Mouse (Mus musculus): Measurements from ENCODE around the gene Safb2. TPM values are rescaled to one million over a fixed set of nuclear protein-coding genes. Genes with fewer than 3 reads are reported as not detected.

Safb2 gene
- polyA plus RNA-seq, 1 experiment from 2014 or later, result 43.5 TPM

GRCm38 (mm10) chr17:56547116-56547845 lies 37.1 kb downstream of the Safb2 start:
- no peak for ATAC-seq (ENCODE audit: insufficient number of reproducible peaks, insufficient read depth, low FRiP score, low read depth)

GRCm38 (mm10) chr17:56546576-56546975 lies 37.8 kb downstream of the Safb2 start:
- Histone ChIP-seq H3K27ac (replicated peaks in 1 of 2; ENCODE audit: control insufficient read depth in 1 of 2, insufficient read depth in 1 of 2, low read depth in 2 of 2, low read length in 2 of 2) (no peak overlapping the region), H3K9me3 (ENCODE audit: control insufficient read depth, low read length) (no peaks in the 10 kb centered on the region), H3K27me3 (ENCODE audit: control insufficient read depth, insufficient read depth, low read length) (no peaks in the 10 kb centered on the region), H3K4me2 (ENCODE audit: low read length) (no peak overlapping the region), H3K4me3 (ENCODE audit: control insufficient read depth in 1 of 2, insufficient read depth in 1 of 2, low read depth in 1 of 2, low read length in 2 of 2) (no peak overlapping the region), H3K36me3 (ENCODE audit: control insufficient read depth, insufficient read depth, low read length) (no peaks in the 10 kb centered on the region), H3K9ac (ENCODE audit: low read length) (no peak overlapping the region), H3K4me1 (ENCODE audit: control insufficient read depth in 2 of 2, insufficient read depth in 2 of 2, low read length in 2 of 2) (peaks cover 2 to 5% of the 10 kb centered on the region in 2 experiments; a peak in 2 of 4 replicates)
- ATAC-seq (ENCODE audit: insufficient number of reproducible peaks, insufficient read depth, low FRiP score, low read depth), result no peak
- WGBS, result 83% methylated on average over 5 of the region's 5 CpGs

More at GRCm38 (mm10) chr17:56547116-56547845, 37.1 kb downstream of the Safb2 start:
- H3K27me3 ChIP-seq (ENCODE audit: control insufficient read depth, insufficient read depth, low read length), result no peaks in the 10 kb centered on the region
- no peak overlapping the region for H3K4me3 ChIP-seq (ENCODE audit: control insufficient read depth in 1 of 2, insufficient read depth in 1 of 2, low read depth in 1 of 2, low read length in 2 of 2)
- no peaks in the 10 kb centered on the region for H3K9me3 ChIP-seq (ENCODE audit: control insufficient read depth, low read length)
- no peak overlapping the region for H3K27ac ChIP-seq (replicated peaks in 1 of 2; ENCODE audit: control insufficient read depth in 1 of 2, insufficient read depth in 1 of 2, low read depth in 2 of 2, low read length in 2 of 2)
- H3K4me1 ChIP-seq (ENCODE audit: control insufficient read depth in 2 of 2, insufficient read depth in 2 of 2, low read length in 2 of 2), result peaks cover 2 to 5% of the 10 kb centered on the region in 2 experiments; a peak in 2 of 4 replicates
- H3K36me3 ChIP-seq (ENCODE audit: control insufficient read depth, insufficient read depth, low read length), result no peaks in the 10 kb centered on the region
- H3K9ac ChIP-seq (ENCODE audit: low read length), result no peak overlapping the region
- no peak overlapping the region for H3K4me2 ChIP-seq (ENCODE audit: low read length)
- 56% methylated on average over 17 of the region's 17 CpGs for WGBS

- Histone ChIP-seq H3K27ac (replicated peaks in 1 of 2; ENCODE audit: control insufficient read depth in 1 of 2, insufficient read depth in 1 of 2, low read depth in 2 of 2, low read length in 2 of 2) (no peak overlapping the region), H3K9me3 (ENCODE audit: control insufficient read depth, low read length) (no peaks in the 10 kb centered on the region), H3K4me2 (ENCODE audit: low read length) (no peak overlapping the region), H3K4me3 (ENCODE audit: control insufficient read depth in 1 of 2, insufficient read depth in 1 of 2, low read depth in 1 of 2, low read length in 2 of 2) (no peak overlapping the region), H3K36me3 (ENCODE audit: control insufficient read depth, insufficient read depth, low read length) (no peaks in the 10 kb centered on the region), H3K4me1 (ENCODE audit: control insufficient read depth in 2 of 2, insufficient read depth in 2 of 2, low read length in 2 of 2) (peaks cover 2 to 5% of the 10 kb centered on the region in 2 experiments; a peak in 2 of 4 replicates), H3K27me3 (ENCODE audit: control insufficient read depth, insufficient read depth, low read length) (no peaks in the 10 kb centered on the region), H3K9ac (ENCODE audit: low read length) (no peak overlapping the region)
- ATAC-seq (ENCODE audit: insufficient number of reproducible peaks, insufficient read depth, low FRiP score, low read depth), result no peak
- 70% methylated on average over 1 of the region's 1 CpGs for WGBS
Measured at GRCm38 (mm10) chr17:56545945-56546344, 38.4 kb downstream of the Safb2 start.

GRCm38 (mm10) chr17:56544699-56545387 lies 39.5 kb downstream of the Safb2 start:
- WGBS, result 69% methylated on average over 7 of the region's 7 CpGs
- Histone ChIP-seq H3K9ac (ENCODE audit: low read length) (no peak overlapping the region), H3K36me3 (ENCODE audit: control insufficient read depth, insufficient read depth, low read length) (no peaks in the 10 kb centered on the region), H3K4me2 (ENCODE audit: low read length) (no peak overlapping the region), H3K4me3 (ENCODE audit: control insufficient read depth in 1 of 2, insufficient read depth in 1 of 2, low read depth in 1 of 2, low read length in 2 of 2) (no peak overlapping the region), H3K27me3 (ENCODE audit: control insufficient read depth, insufficient read depth, low read length) (no peaks in the 10 kb centered on the region), H3K9me3 (ENCODE audit: control insufficient read depth, low read length) (no peaks in the 10 kb centered on the region), H3K4me1 (ENCODE audit: control insufficient read depth in 2 of 2, insufficient read depth in 2 of 2, low read length in 2 of 2) (peaks cover 2 to 5% of the 10 kb centered on the region in 2 experiments; a peak in 2 of 4 replicates), H3K27ac (replicated peaks in 1 of 2; ENCODE audit: control insufficient read depth in 1 of 2, insufficient read depth in 1 of 2, low read depth in 2 of 2, low read length in 2 of 2) (no peak overlapping the region)
- ATAC-seq (ENCODE audit: insufficient number of reproducible peaks, insufficient read depth, low FRiP score, low read depth), result no peak

- no peaks in the 10 kb centered on the region for H3K9me3 ChIP-seq (ENCODE audit: control insufficient read depth, low read length)
- no peak overlapping the region for H3K4me2 ChIP-seq (ENCODE audit: low read length)
- H3K4me1 ChIP-seq (ENCODE audit: control insufficient read depth in 2 of 2, insufficient read depth in 2 of 2, low read length in 2 of 2), result peaks cover 2 to 5% of the 10 kb centered on the region in 2 experiments; a peak in 2 of 4 replicates
- 75% methylated on average over 3 of the region's 3 CpGs for WGBS
- H3K36me3 ChIP-seq (ENCODE audit: control insufficient read depth, insufficient read depth, low read length), result no peaks in the 10 kb centered on the region
- no peaks in the 10 kb centered on the region for H3K27me3 ChIP-seq (ENCODE audit: control insufficient read depth, insufficient read depth, low read length)
- H3K9ac ChIP-seq (ENCODE audit: low read length), result no peak overlapping the region
- H3K4me3 ChIP-seq (ENCODE audit: control insufficient read depth in 1 of 2, insufficient read depth in 1 of 2, low read depth in 1 of 2, low read length in 2 of 2), result no peak overlapping the region
- no peak overlapping the region for H3K27ac ChIP-seq (replicated peaks in 1 of 2; ENCODE audit: control insufficient read depth in 1 of 2, insufficient read depth in 1 of 2, low read depth in 2 of 2, low read length in 2 of 2)
- no peak for ATAC-seq (ENCODE audit: insufficient number of reproducible peaks, insufficient read depth, low FRiP score, low read depth)
Measured at GRCm38 (mm10) chr17:56543684-56544224, 40.6 kb downstream of the Safb2 start.

GRCm38 (mm10) chr17:56542736-56543135 lies 41.6 kb downstream of the Safb2 start:
- H3K27ac ChIP-seq (replicated peaks in 1 of 2; ENCODE audit: control insufficient read depth in 1 of 2, insufficient read depth in 1 of 2, low read depth in 2 of 2, low read length in 2 of 2), result no peak overlapping the region
- H3K4me2 ChIP-seq (ENCODE audit: low read length), result no peak overlapping the region
- WGBS, result 47% methylated on average over 8 of the region's 8 CpGs
- no peaks in the 10 kb centered on the region for H3K36me3 ChIP-seq (ENCODE audit: control insufficient read depth, insufficient read depth, low read length)
- H3K4me3 ChIP-seq (ENCODE audit: control insufficient read depth in 1 of 2, insufficient read depth in 1 of 2, low read depth in 1 of 2, low read length in 2 of 2), result no peak overlapping the region
- no peaks in the 10 kb centered on the region for H3K27me3 ChIP-seq (ENCODE audit: control insufficient read depth, insufficient read depth, low read length)
- no peak overlapping the region for H3K9ac ChIP-seq (ENCODE audit: low read length)
- ATAC-seq (ENCODE audit: insufficient number of reproducible peaks, insufficient read depth, low FRiP score, low read depth), result no peak
- H3K9me3 ChIP-seq (ENCODE audit: control insufficient read depth, low read length), result no peaks in the 10 kb centered on the region
- H3K4me1 ChIP-seq (ENCODE audit: control insufficient read depth in 2 of 2, insufficient read depth in 2 of 2, low read length in 2 of 2), result peaks cover 7% of the 10 kb centered on the region in 2 experiments; a peak in 2 of 4 replicates

GRCm38 (mm10) chr17:56540562-56540975 lies 43.8 kb downstream of the Safb2 start:
- no peaks in the 10 kb centered on the region for H3K27me3 ChIP-seq (ENCODE audit: control insufficient read depth, insufficient read depth, low read length)
- no peak overlapping the region for H3K27ac ChIP-seq (replicated peaks in 1 of 2; ENCODE audit: control insufficient read depth in 1 of 2, insufficient read depth in 1 of 2, low read depth in 2 of 2, low read length in 2 of 2)
- no peaks in the 10 kb centered on the region for H3K9me3 ChIP-seq (ENCODE audit: control insufficient read depth, low read length)
- no peak for ATAC-seq (ENCODE audit: insufficient number of reproducible peaks, insufficient read depth, low FRiP score, low read depth)
- H3K9ac ChIP-seq (ENCODE audit: low read length), result no peak overlapping the region
- peaks cover 4 to 5% of the 10 kb centered on the region in 2 experiments; a peak in 2 of 4 replicates for H3K4me1 ChIP-seq (ENCODE audit: control insufficient read depth in 2 of 2, insufficient read depth in 2 of 2, low read length in 2 of 2)
- H3K4me2 ChIP-seq (ENCODE audit: low read length), result no peak overlapping the region
- no peak overlapping the region for H3K4me3 ChIP-seq (ENCODE audit: control insufficient read depth in 1 of 2, insufficient read depth in 1 of 2, low read depth in 1 of 2, low read length in 2 of 2)
- H3K36me3 ChIP-seq (ENCODE audit: control insufficient read depth, insufficient read depth, low read length), result no peaks in the 10 kb centered on the region
- WGBS, result 27% methylated on average over 6 of the region's 6 CpGs
